Mouse (Mus musculus) cerebral cortex, adult 2 months (tissue): Measurements from ENCODE around the gene Aass.

Experiments
- WGBS: fragments of 180-500 bp; shearing (Covaris S2); methylation state at CpG from one replicate; pipeline ENCODE4 v1.1.7; 2018; 5-methylcytosine and 5-hydroxymethylcytosine counted together

Aass gene

DNA sequence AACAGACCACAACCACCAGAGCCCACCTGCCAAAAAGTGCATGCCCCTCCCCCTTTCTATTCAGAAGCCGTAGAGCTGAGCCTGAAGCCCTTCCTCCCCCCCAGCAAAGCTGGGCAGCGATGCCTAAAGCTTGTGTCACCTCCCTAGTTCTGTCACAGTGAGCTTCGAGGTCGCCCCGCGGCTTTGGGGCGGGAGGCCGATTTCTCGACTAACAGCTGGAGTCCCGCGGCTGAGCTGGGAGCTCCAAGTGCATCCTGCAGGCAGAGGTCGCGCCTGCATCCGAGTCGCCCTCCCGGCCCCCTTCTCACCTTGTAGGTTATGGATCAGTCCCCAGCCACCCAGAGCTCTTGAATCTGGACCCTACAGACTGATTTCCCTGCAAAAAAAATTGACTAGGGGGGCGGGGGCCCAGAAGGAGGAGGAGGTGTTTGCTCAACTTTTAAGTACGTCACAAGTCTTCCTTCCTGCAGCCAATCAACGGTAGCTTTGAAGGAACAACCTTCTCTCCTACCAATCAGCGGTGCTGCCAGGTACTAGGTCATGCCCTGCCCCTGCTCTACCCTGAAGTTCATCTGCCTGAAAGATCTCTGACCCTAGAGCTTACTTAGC, at the start of gene Aass:
Gene Aass, minus strand, starts transcription at position 414 of the 609 bp plus-strand sequence.
- under 1% methylated on average over 20 of the region's 20 CpGs for WGBS

DNA sequence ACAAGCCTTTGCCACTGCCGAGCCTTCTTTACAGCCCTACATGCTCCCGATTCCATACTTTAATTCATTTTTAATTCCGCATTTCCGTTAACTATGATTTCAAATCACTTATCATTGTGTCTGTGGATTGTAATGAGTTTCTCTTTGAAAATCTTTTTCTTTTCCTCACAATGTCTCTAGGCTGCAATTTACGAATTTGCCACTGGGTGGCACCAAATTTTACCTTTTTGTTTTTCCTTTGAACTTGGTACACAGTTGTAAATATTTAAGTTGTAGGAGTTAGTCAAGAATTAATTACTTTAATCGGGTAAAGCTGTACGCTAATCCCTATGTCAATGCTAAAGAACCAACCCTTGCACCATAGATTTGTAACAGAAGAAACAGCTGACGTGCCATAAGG, 47.3 kb upstream of the Aass start:
- WGBS = 11% methylated on average over 8 of the region's 8 CpGs

DNA sequence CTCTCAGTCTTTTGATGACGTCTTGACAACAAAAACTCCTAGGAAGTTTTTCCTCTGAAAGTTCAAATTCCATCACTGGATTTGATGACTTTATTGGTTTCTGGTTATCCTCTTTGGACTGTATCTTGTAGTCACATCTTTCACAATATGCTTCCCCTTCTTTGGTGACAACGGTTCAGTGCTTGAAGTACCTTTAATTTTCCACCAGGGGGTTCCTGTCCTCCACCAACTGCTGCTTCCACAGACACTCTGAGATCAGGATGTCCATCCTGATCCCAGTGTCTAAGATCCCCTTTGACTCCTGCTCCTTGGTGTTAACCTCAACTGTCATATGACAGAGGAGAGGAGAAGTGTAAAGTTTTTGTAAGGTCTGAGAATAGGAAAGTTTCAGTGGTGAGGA, 31.0 kb upstream of the Aass start:
- WGBS = 34% methylated on average over 2 of the region's 2 CpGs

DNA sequence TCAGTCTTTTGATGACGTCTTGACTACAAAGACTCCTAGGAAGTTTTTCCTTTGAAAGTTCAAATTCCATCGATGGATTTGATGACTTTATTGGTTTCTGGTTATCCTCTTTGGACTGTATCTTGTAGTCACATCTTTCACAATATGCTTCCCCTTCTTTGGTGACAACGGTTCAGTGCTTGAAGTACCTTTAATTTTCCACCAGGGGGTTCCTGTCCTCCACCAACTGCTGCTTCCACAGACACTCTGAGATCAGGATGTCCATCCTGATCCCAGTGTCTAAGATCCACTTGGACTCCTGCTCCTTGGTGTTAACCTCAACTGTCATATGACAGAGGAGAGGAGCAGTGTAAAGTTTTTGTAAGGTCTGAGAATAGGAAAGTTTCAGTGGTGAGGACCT, 23.6 kb upstream of the Aass start:
- WGBS = 57% methylated on average over 3 of the region's 3 CpGs

DNA sequence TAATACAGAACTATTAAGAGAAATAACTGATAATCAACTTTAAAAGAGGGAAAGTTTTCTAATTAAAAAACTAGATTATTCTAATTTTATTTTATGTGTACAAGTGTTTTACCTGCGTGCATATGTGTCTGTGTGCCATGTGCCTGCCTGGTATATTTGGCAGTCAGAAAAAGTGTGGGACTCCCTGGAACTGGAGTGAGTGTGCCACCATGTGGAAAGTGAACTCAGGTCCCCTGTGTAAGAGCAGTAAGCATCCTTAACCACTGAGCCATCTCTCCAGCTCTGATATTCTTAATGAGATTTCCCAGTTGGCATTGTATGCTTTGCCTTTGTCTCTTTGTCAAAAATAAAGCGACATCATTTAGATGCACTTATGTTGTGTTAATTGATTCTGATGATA, 20.3 kb upstream of the Aass start:
- WGBS = 88% methylated on average over 2 of the region's 2 CpGs

DNA sequence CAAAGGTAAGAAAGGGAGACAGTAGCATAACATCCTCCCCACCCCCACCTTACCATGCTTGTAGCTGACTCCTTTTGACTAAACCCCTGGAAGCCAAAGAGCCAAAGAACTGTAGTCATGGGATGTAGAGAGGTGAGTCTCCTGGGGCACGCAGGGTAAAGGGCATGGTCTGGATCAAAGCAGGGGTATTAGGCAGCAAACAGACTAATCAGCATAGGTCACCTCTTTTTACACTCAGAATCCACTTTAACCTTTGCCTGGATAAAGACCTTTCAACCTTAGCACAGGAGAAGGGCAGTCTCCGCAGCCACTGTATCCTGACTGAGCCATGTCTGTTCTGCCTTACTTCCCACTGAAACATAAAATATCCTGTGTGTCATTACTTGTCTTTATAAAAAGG, 14.4 kb upstream of the Aass start:
- 87% methylated on average over 2 of the region's 2 CpGs for WGBS

DNA sequence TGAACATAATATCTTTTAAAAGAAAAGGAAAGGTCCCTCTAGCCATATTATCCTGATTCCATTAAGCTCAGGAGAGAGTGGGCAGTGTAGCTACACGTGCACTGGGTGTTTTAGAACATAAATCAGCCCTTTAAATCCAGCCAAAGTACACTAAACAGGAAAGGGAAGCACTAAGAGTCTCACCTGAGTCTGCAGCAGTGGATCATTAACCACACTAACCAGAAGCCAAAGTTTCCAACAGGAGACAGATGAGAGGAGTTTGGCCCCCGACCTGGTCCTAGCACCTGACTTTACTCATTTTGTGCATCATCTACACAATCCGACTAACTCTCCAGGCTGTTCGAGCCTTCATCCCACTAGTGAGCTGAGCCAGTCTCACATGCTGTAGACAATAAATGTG, 1.8 kb downstream of the Aass start:
- WGBS = 78% methylated on average over 4 of the region's 4 CpGs

DNA sequence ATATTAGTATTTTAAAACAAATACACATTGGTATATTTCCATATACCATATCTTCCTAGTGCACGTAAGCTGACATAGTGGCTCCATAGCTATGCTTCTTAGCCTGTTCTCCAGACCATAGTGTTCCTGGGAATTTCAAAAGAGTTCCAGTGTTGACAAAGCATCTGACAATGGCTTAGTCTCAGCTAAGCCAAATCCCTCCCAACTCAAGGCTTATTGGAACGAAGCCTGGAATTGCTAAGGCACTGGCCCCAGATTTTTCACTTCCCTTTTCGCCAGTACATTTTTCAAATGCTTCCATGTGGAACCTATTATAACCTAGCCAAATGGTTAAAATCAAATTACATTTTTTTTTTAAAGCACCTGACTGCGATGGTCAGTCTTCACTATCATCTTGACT, 3.6 kb downstream of the Aass start:
- WGBS = 63% methylated on average over 4 of the region's 4 CpGs

DNA sequence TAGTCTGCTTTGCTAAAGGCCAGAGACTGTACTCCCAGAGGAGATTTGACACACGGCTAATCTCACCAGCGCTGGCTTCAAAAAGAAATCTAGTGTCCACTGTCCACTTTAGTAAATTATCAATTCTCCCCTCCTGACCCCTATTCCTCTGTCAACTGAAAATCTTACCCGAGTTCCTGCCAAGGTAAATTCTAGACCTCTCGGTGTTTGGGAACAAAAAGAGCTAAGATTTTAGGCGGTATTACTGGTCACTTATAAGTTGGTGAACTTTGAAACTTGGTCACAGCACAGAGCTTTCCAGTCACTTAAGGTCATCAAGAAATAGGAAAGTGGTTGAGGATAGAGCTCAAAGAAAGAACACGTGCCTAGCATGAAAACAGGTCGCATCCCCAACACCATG, 6.1 kb downstream of the Aass start:
- WGBS = 89% methylated on average over 7 of the region's 7 CpGs

DNA sequence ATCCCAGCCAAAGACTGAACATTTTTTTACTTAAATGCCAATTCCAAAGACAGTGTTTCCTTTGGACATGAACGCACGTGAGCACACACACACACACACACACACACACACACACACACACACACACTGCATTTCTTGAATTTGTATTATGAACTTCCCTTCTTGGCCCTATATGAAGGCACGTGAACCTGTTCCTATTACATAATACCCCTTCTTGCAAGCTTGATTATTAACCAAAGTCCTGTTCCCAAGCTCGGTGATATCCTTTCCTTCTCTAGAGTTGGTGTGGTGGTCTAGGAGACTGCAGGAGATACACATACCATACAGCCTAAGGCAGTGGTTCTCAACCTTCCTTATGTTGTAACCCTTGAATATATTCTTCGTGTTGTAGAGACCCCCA, 7.0 kb downstream of the Aass start:
- WGBS = 88% methylated on average over 5 of the region's 5 CpGs

DNA sequence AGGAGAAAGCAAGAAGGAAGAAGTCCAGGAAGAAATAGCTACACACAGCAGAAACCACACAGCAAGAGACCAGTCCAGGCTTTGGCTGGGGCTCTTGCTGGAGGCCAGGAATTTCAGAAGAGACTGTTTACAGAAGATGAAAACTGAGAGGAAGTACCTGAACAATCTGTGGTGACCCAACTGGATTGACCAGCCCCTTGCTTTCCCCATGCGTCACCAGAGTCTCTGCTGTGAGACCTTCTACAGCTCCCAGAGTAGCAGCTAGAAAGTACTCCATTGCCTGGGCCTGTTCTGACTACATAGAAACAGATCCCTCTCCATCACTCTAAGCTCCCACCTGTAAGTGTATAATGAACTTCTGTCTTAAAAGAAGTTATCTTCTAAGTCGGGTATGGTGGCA, 8.0 kb downstream of the Aass start:
- 85% methylated on average over 2 of the region's 2 CpGs for WGBS

DNA sequence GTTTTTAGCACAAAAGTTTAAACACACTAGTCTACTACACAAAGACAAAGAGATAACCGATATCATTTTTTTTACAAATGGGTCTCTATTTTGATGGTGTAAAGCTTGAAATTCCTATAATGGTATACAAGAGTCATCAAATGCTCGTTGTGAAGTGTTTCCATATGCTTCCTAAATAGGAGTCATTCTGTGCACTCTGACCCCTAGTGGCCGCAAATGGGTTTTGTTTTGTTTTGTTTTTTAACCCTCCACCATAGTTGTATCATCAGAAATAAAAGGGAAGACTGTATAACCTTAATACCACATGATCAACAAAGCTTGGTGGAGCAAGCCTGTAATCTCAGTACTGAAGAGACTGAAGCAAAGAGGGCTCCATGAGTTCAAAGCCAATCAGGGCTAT, 9.9 kb downstream of the Aass start:
- WGBS = 43% methylated on average over 3 of the region's 3 CpGs

DNA sequence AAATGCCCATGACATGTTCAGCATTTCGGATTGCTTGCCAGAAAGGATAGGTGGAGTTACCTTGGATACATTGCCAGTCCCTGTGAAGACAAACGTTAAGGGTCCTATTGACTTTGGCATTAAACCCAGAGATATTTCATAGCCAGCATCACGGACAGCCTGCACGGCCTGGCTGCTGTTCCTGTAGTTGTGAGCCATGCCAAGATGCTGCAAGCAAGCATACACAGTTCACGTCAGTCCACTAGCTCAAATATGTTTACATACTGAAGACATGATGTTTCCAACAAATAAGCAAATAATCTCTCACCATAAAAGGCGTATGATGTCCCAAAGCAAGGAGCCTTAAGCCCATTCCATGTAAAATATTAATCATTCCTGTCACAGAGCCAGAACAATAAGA, 18.0 kb downstream of the Aass start:
- 75% methylated on average over 6 of the region's 6 CpGs for WGBS

DNA sequence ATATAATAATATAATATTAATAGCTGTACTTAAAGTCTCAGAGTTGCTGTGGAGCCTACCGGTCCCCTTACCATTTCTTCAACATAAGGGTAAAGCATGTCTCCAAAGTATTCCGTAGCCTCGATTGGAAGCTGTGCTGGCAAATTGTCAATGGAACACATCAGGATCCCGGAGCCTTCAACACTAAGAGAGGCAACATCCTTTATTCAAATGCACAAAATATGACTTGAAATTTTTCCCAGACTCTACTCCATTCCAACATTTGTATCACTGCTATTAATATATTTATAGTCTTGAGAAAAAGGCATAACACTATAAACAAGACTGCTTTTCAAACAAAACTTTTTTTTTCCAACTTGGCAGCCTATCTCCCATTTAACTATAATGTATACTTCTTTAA, 25.7 kb downstream of the Aass start:
- 88% methylated on average over 4 of the region's 4 CpGs for WGBS

DNA sequence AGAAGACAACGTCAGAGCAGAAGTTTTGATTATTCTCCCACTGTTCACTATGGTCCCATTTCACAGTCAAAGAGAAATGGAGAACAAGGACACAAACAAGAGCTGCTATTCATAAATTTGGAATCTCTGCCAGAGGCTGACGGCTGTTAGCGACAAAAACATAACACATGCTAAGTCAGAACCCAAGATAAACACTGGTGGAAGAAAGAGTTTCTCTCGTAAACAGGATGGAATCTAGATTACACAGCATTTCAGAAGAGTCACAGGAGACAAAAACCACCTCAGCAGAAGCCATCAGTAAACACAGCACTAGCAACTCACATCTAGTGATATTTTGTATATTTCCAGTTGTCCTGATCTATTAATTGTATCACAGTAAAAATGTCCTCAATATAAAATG, 26.4 kb downstream of the Aass start:
- 39% methylated on average over 4 of the region's 4 CpGs for WGBS

DNA sequence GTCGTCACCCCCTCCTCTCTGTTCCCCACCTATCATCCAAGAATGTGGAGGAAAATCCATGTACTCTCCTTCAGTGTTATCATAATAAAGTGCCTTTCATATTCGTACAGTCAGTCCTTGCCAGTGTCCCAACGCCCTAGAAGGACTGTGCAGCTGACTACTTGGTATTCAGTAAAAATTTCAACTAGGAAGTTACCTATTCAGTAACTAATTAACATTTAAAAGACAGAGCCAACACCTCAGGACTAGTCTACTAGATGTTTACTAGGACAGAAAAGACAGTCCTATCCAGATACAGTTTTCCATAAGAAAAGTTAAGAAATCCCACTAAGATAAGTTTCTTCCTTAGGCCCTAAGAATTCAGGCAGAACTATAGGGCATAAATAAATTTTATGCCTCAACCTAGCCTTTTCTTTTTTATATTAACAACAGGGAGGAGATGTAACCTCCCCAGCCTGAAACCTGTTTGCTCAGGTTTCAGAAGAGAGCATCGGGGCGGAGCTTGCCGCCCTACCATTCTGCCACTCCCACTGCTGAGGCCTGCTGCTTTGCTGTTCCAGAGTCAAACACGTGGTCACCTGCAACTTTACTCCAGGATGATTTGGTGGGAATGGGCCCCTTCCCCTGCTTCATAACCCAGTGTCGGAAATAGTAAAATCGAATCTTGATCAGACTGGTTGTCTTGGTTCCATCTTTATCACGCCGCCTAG, 42.3 kb downstream of the Aass start:
- 94% methylated on average over 11 of the region's 11 CpGs for WGBS

DNA sequence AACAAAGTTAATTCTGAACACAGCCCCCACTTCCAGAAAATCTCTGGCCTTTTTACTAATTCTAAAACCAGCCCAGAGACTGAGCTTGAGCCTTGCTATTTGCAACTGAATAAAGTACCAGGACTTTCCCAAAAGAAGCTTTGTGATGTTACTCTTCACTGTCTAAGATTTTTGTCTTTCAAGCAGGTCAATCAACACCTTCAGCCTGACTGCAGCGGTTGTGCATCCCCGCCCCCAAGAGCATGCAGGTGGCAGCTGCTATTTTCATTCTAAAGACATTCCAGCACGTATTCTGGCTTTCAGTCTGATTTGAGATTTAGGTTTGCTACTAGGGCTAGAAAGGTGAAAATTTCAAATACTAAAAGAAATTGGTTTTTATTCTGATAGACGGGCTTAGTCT, 43.5 kb downstream of the Aass start:
- 83% methylated on average over 4 of the region's 4 CpGs for WGBS

DNA sequence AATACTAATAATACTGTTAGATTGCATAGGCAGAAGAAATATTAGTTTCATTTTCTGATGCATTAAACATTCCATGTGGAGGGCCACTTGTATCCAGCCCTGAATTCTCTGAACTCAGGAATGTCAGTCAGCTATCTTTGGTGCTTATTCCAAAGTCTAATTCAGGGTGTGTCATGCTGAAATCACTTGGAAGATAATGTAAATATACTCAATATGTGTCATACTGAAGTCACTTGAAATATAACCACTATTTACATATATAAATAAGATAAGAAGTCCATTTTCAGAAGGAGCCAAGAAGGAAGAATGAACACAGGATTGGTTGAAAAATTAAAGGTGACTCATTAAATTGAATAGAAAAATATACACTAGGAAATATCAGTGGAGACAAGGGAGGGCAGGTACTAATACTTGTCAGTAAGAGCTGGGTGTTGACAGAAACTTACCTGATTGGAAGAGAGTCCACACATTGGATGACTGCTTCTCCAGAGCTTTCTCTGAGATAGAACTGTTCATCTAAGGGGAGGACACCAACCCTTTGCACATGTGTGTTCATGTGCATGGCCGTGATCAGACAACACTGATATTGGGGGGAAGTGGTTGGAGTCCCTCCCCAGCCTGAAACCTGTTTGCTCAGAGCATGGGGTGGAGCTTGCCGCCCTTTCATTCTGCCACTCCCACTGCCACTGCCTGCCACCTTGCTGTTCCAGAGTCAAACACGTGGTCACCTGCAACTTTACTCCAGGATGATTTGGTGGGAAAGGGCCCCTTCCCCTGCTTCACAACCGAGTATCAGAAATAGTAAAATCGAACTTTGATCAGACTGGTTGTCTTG, 48.0 kb downstream of the Aass start:
- 90% methylated on average over 5 of the region's 5 CpGs for WGBS

DNA sequence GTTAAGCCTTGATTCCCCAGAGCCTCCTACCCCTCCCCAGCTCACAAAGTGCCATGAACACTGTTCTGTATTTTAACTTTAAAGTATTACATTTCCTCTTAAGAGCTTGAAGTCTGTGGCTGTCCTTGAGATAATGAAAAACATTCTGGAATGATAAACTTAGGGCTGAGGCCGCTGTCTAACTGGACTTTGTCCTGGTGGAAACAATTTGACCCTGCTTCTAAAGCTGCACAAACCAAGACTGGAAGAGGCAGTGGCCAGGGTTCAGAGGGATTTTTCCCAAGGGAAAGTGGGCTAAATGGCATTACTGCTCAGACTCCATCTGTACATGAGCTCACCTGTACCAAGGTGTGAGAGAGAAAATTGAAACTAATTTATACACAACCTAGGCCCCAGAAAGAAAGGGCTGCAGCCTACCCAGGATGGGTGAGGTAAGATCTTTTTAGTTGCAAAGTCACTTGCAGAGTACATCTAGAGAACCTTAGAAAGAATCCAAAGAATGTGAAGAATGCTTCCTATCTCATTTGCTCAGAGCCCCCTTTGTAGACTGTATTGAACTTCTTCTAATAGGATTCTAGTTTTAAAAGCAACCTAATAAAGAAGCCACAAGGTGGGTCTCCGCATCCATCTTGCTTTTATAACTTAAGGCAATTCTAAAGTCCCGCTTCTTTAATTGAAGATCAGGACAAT, 52.6 kb downstream of the Aass start:
- WGBS = 87% methylated on average over 3 of the region's 3 CpGs

DNA sequence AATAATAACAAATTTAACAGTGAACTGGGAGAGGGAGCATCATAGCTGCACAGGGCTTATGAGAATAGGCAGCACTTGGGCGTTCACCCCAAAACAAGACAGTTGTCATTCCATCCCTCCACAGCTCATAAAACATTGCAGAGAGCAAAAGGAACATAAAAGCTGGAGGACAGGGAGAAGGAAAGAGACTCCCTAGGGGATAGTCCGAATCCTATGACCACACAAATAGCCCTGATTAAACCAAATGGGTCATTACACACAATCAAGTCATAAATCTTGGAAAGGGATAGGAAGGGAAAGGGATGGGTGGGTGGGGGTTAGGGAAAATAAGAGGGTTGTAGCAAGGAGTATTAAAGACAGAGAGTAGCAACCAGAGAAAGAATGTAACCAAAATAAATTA, 54.5 kb downstream of the Aass start:
- 76% methylated on average over 2 of the region's 2 CpGs for WGBS

DNA sequence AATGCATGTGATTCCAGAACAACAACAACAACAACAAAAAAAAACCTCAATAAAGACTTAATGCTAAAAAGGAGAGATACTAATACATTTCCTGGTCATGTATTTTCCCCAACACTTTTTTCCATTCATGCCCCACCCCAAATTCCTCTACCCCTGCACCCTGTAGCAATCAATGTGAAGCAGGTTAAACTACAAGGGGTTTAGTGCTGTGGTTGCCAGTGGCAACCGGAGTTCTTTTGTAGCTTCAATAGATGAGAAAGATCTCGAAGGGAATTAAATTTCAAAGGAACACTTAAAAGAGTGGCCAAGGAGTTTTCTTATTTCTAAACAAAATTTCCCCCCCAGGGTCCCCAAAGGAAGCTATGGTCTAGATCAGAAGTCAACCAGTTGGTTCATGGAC, 56.7 kb downstream of the Aass start:
- 58% methylated on average over 2 of the region's 2 CpGs for WGBS

DNA sequence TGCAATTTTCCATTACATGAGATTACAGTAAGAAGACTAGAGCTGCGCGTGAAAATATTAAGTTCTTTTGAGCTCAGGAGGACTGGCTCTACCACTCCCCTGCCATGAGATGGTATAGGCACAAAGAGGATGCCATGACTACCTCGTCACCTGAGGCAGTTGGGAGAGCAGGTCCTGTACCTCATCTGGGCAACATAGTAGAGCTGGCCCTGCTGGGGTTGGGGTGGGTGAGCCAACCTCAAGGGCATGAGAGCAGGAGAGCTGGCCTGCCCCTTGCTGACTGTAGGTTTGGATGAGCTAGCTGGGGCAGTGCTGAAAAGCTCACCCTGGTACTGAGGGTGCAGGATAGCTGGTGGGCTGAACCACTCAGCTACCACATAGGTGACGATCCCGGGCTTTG, 77.1 kb downstream of the Aass start:
- WGBS = 94% methylated on average over 5 of the region's 5 CpGs
